Mouse (Mus musculus) forebrain, embryonic 11.5 days (tissue): ENCODE measurements around the gene Atp2a2. TPM values are rescaled to one million over a fixed set of nuclear protein-coding genes. Genes with fewer than 3 reads are reported as not detected.
"Not testable (repeated sequence)": the region's sequence is repeated elsewhere in the genome, so short reads cannot be mapped to it uniquely, and the experiment has no call there.

Experiments used
- ATAC-seq: fragments of 200-750 bp; cut with Nextera tagmentation; replicated peaks from 2 replicates; pipeline ENCODE4 v1.8.0; 2017; ENCODE audit warnings: moderate TSS enrichment; ENCODE audit not compliant: low FRiP score
- DNase-seq: peaks from one replicate; pipeline ENCODE4 v3.0.0-alpha.2; 2017; ENCODE audit warnings: low spot score
- H3K27ac ChIP-seq: fragments of 300-500 bp; sonication (generic); 2 replicates; pipeline ENCODE4 v1.5.1; 2014; ENCODE audit warnings: low read depth, low read length
- H3K27me3 ChIP-seq: fragments of 300-500 bp; sonication (generic); 2 replicates; pipeline ENCODE4 v1.6.1; 2014; ENCODE audit warnings: mild to moderate bottlenecking, low read length, mixed read lengths; ENCODE audit not compliant: control insufficient read depth, insufficient read depth
- H3K36me3 ChIP-seq: fragments of 300-500 bp; sonication (generic); 2 replicates; pipeline ENCODE4 v1.6.1; 2014; ENCODE audit warnings: mild to moderate bottlenecking, low read length, moderate library complexity, mixed read lengths; ENCODE audit not compliant: control insufficient read depth, insufficient read depth
- H3K4me1 ChIP-seq: fragments of 300-500 bp; sonication (generic); replicated peaks from 2 replicates; pipeline ENCODE4 v1.6.1; 2014; ENCODE audit warnings: low read length, mixed read lengths; ENCODE audit not compliant: control insufficient read depth, insufficient read depth
- H3K4me2 ChIP-seq: fragments of 300-500 bp; sonication (generic); 2 replicates; pipeline ENCODE4 v1.6.1; 2014; ENCODE audit warnings: low read depth, mild to moderate bottlenecking, low read length, moderate library complexity, mixed read lengths; ENCODE audit not compliant: severe bottlenecking
- H3K4me3 ChIP-seq: fragments of 300-500 bp; sonication (generic); 2 replicates; pipeline ENCODE4 v1.5.1; 2014; ENCODE audit warnings: low read depth, low read length
- H3K9ac ChIP-seq: fragments of 300-500 bp; sonication (generic); 2 replicates; pipeline ENCODE4 v1.6.1; 2014; ENCODE audit warnings: low read length
- H3K9me3 ChIP-seq: fragments of 300-500 bp; sonication (generic); 2 replicates; pipeline ENCODE4 v1.6.1; 2016; ENCODE audit warnings: low read length, mixed read lengths; ENCODE audit not compliant: control insufficient read depth
- WGBS: fragments of 180-500 bp; shearing (Covaris S2); extraction: QIAGEN DNeasy Blood & Tissue Kit; methylation state at CpG from one replicate; pipeline ENCODE4 v1.1.7; 2014; 5-methylcytosine and 5-hydroxymethylcytosine counted together
- polyA plus RNA-seq: library from polyadenylated mRNA; unstranded; fragments of >200 nt; fragmentation: Nextera tagmentation; extraction: Ambion mirVana; gene quantifications from 2 replicates; pipeline ENCODE4 v1.2.1, GENCODE M21; 2014

Atp2a2 gene
- polyA plus RNA-seq, 1 experiment from 2014 or later: 60.6 TPM

GRCm38 (mm10) chr5:122431221-122431620 is 70.8 kb downstream of the Atp2a2 start:
- Histone ChIP-seq H3K27me3 (no peaks in the 10 kb centered on the region), H3K36me3 (peaks cover 26% of the 10 kb centered on the region), H3K9ac (no peak overlapping the region), H3K4me3 (no peak overlapping the region), H3K9me3 (no peaks in the 10 kb centered on the region), H3K4me1 (no peaks in the 10 kb centered on the region), H3K4me2 (no peak overlapping the region), H3K27ac (no peak overlapping the region)
- 95% methylated on average over 8 of the region's 8 CpGs for WGBS
- DNase-seq: no peak
- ATAC-seq: no peak

- peaks cover 23% of the 10 kb centered on the region for H3K36me3 ChIP-seq
- no peak overlapping the region for H3K4me2 ChIP-seq
- no peak overlapping the region for H3K27ac ChIP-seq
- 89% methylated on average over 4 of the region's 4 CpGs for WGBS
- no peaks in the 10 kb centered on the region for H3K9me3 ChIP-seq
- no peaks in the 10 kb centered on the region for H3K27me3 ChIP-seq
- no peak overlapping the region for H3K4me3 ChIP-seq
- ATAC-seq: no peak
- no peak overlapping the region for H3K9ac ChIP-seq
- no peaks in the 10 kb centered on the region for H3K4me1 ChIP-seq
- no peak for DNase-seq
Observed at GRCm38 (mm10) chr5:122430036-122430775, 71.8 kb downstream of the Atp2a2 start.

GRCm38 (mm10) chr5:122425550-122425949 is 76.5 kb downstream of the Atp2a2 start:
- no peak for DNase-seq
- WGBS: 94% methylated on average over 2 of the region's 2 CpGs
- peaks cover 8% of the 10 kb centered on the region for H3K36me3 ChIP-seq

DNA sequence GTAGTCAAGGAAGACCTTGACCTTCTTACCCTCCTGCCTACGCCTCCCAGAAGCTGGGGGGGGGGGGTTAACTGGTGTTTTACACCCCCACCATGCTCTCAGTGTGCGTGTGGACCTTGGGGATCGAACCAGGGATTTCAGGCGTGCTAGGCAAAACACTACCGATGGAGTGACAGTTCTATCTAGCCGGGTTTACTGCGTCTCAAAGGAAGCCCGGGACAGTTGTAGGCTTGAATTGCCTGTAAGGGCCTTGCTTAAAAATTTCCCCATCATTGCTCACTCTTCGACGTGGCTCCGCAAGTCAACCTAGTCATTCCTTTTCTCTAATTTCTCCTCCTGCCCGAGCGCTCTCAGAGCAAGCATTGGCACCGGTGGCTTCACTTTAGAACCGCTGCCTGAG is 78.9 kb downstream of the Atp2a2 start:
- peaks cover 3% of the 10 kb centered on the region; the same call in 1 of the 2 replicates for H3K4me1 ChIP-seq

More at GRCm38 (mm10) chr5:122425550-122425949, 76.5 kb downstream of the Atp2a2 start:
- Histone ChIP-seq H3K4me1 (peaks cover 3% of the 10 kb centered on the region; the same call in 1 of the 2 replicates), H3K9me3 (no peaks in the 10 kb centered on the region), H3K27me3 (no peaks in the 10 kb centered on the region), H3K9ac (no peak overlapping the region), H3K4me3 (no peak overlapping the region), H3K27ac (no peak overlapping the region), H3K4me2 (no peak overlapping the region)
- no peak for ATAC-seq

GRCm38 (mm10) chr5:122422071-122422964 is 79.7 kb downstream of the Atp2a2 start:
- H3K9me3 ChIP-seq: no peaks in the 10 kb centered on the region
- H3K27me3 ChIP-seq: no peaks in the 10 kb centered on the region
- peak overlapping the region; percentile 62 for H3K4me2 ChIP-seq
- H3K4me3 ChIP-seq: peak overlapping the region; percentile 98
- peak; percentile 84 for ATAC-seq
- H3K36me3 ChIP-seq: no peaks in the 10 kb centered on the region
- H3K27ac ChIP-seq: peak overlapping the region; percentile 85
- H3K4me1 ChIP-seq: peaks cover 3% of the 10 kb centered on the region; the same call in 1 of the 2 replicates
- peak overlapping the region; percentile 89 for H3K9ac ChIP-seq
- DNase-seq: peak; percentile 93
- under 1% methylated on average over 73 of the region's 73 CpGs for WGBS

More for the DNA sequence above, 78.9 kb downstream of the Atp2a2 start:
- Histone ChIP-seq H3K4me3 (peak overlapping the region; percentile 98), H3K36me3 (no peaks in the 10 kb centered on the region; the same call in 1 of the 2 replicates), H3K9me3 (no peaks in the 10 kb centered on the region), H3K9ac (peak overlapping the region; percentile 89), H3K4me2 (peak overlapping the region; percentile 62), H3K27ac (no peak overlapping the region), H3K27me3 (no peaks in the 10 kb centered on the region)
- 40% methylated on average over 15 of the region's 15 CpGs for WGBS
- no peak for DNase-seq
- ATAC-seq: no peak

GRCm38 (mm10) chr5:122421271-122422068 is 80.6 kb downstream of the Atp2a2 start, which contains the start of gene Anapc7:
Gene Anapc7 (plus strand): TSS chr5:122421693.
- Histone ChIP-seq H3K4me3 (peak within 1 kb of the TSS; percentile 98), H3K27ac (peak within 1 kb of the TSS; percentile 85), H3K9me3 (no peaks in the 10 kb centered on the region), H3K27me3 (no peaks in the 10 kb centered on the region), H3K4me2 (peak within 1 kb of the TSS; percentile 62), H3K36me3 (no peaks in the 10 kb centered on the region), H3K4me1 (peaks cover 3% of the 10 kb centered on the region; the same call in 1 of the 2 replicates), H3K9ac (peak within 1 kb of the TSS; percentile 89)
- ATAC-seq (no peak), DNase-seq (no peak)
- 24% methylated on average over 17 of the region's 17 CpGs for WGBS

GRCm38 (mm10) chr5:122420676-122421075 is 81.3 kb downstream of the Atp2a2 start:
- H3K9me3 ChIP-seq, H3K9ac ChIP-seq, H3K36me3 ChIP-seq, H3K27ac ChIP-seq, ATAC-seq, DNase-seq, H3K27me3 ChIP-seq, H3K4me3 ChIP-seq, H3K4me2 ChIP-seq, H3K4me1 ChIP-seq: not testable (repeated sequence)
- WGBS: 63% methylated on average over 4 of the region's 4 CpGs

DNA sequence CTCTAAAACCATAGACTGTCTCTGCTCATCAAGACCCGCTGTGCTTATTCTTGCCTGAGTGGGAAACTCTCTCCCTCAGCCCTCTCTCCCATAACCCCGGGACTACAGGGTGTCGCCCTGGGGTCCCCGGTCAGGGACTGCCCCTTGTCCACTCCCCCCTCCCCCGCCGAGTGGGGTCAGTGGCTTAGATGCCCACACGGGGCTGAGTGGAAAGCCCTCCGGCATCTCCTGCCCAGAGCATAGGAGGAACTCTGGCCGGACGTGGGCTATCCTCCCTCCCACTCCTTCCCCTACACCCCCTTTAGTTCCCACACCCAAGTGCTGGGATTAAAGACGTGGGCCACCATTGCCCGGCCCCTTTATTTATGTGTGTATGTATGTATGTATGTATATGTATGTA is 86.6 kb downstream of the Atp2a2 start:
- no peak overlapping the region for H3K9ac ChIP-seq
- H3K4me2 ChIP-seq: no peak overlapping the region
- ATAC-seq (no peak), DNase-seq (no peak)
- no peaks in the 10 kb centered on the region for H3K27me3 ChIP-seq
- H3K36me3 ChIP-seq: no peaks in the 10 kb centered on the region
- no peaks in the 10 kb centered on the region for H3K9me3 ChIP-seq
- 90% methylated on average over 12 of the region's 12 CpGs for WGBS
- H3K27ac ChIP-seq: no peak overlapping the region
- H3K4me1 ChIP-seq: no peaks in the 10 kb centered on the region
- no peak overlapping the region for H3K4me3 ChIP-seq
